Mouse (Mus musculus) liver, postnatal 0 days (tissue): ENCODE measurements around the gene Smarce1. TPM values are rescaled to one million over a fixed set of nuclear protein-coding genes. Genes with fewer than 3 reads are reported as not detected.

ENCODE experiments used
- ATAC-seq: fragments of 200-750 bp; cut with Nextera tagmentation; 2 replicates; pipeline ENCODE4 v1.8.0; 2017; ENCODE audit warnings: mild to moderate bottlenecking, moderate library complexity
- DNase-seq: peaks from one replicate; pipeline ENCODE4 v3.0.0-alpha.2; 2016
- H3K27ac ChIP-seq: fragments of 300-500 bp; sonication (generic); 2 replicates; pipeline ENCODE4 v1.5.1; 2014; ENCODE audit warnings: antibody characterized with exemption, moderate library complexity, mild to moderate bottlenecking, low read depth
- H3K27me3 ChIP-seq: fragments of 300-500 bp; sonication (generic); 2 replicates; pipeline ENCODE4 v1.6.1; 2014; ENCODE audit warnings: low read length, control low read depth, mixed read lengths; ENCODE audit not compliant: insufficient read depth
- H3K36me3 ChIP-seq: fragments of 300-500 bp; sonication (generic); replicated peaks from 2 replicates; pipeline ENCODE4 v1.6.1; 2014; ENCODE audit warnings: mild to moderate bottlenecking, control low read depth, low read length, moderate library complexity, mixed read lengths; ENCODE audit not compliant: insufficient read depth
- H3K4me1 ChIP-seq: fragments of 300-500 bp; sonication (generic); 2 replicates; pipeline ENCODE4 v1.6.1; 2014; ENCODE audit warnings: antibody characterized with exemption, mild to moderate bottlenecking, control low read depth; ENCODE audit not compliant: insufficient read depth
- H3K4me2 ChIP-seq: fragments of 300-500 bp; sonication (generic); 2 replicates; pipeline ENCODE4 v1.6.1; 2014; ENCODE audit warnings: low read depth, mild to moderate bottlenecking, low read length, moderate library complexity, mixed read lengths
- H3K4me3 ChIP-seq: fragments of 300-500 bp; sonication (generic); 2 replicates; pipeline ENCODE4 v1.5.1; 2014; ENCODE audit warnings: low read depth, low read length
- H3K9ac ChIP-seq: fragments of 300-500 bp; sonication (generic); replicated peaks from 2 replicates; pipeline ENCODE4 v1.6.1; 2014; ENCODE audit warnings: mild to moderate bottlenecking, moderate library complexity
- H3K9me3 ChIP-seq: fragments of 300-500 bp; sonication (generic); 2 replicates; pipeline ENCODE4 v1.6.1; 2016; ENCODE audit warnings: mild to moderate bottlenecking, control low read depth, low read length, mixed read lengths
- CTCF ChIP-seq: sonication (generic); IDR thresholded peaks from 2 replicates; pipeline ENCODE4 v1.5.1; 2016; ENCODE audit warnings: antibody characterized with exemption, low read depth
- EP300 ChIP-seq: IDR thresholded peaks from 2 replicates; pipeline ENCODE4 v1.6.1; 2016; ENCODE audit warnings: antibody characterized with exemption, low read depth, mild to moderate bottlenecking
- WGBS: fragments of 180-500 bp; shearing (Covaris S2); extraction: QIAGEN DNeasy Blood & Tissue Kit; methylation state at CpG from one replicate; pipeline ENCODE4 v1.1.7; 2014; ENCODE audit not compliant: insufficient replicate concordance; 5-methylcytosine and 5-hydroxymethylcytosine counted together
- polyA plus RNA-seq: library from polyadenylated mRNA; unstranded; fragments of >200 nt; fragmentation: Nextera tagmentation; extraction: Ambion mirVana; gene quantifications from 2 replicates; pipeline ENCODE4 v1.2.1, GENCODE M21; 2015

The Smarce1 gene
- polyA plus RNA-seq, 1 experiment from 2014 or later = 61.0 TPM

DNA sequence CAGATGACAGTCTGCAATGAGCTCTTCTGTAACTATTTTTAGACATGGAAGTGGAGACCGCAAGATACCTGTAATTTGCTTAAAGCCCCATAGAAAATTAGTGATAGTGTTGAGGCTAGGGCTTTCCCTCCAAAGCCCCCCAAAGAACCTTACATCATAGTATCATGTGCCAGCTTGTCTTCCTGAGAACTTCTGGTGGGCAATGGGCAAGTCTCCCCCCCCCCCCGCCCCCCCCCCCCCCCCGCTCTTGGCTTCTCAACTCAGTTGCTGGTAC lies 53.0 kb downstream of the Smarce1 start:
- TF ChIP-seq EP300 (no peak), CTCF (no peak)
- DNase-seq = no peak
- H3K4me2 ChIP-seq = no peak overlapping the region

GRCm38 (mm10) chr11:99177054-99177924 lies 53.5 kb downstream of the Smarce1 start:
- H3K36me3 ChIP-seq = no peaks in the 10 kb centered on the region
- 46% methylated on average over 5 of the region's 5 CpGs for WGBS
- 0 out of 2 replicates have a peak overlapping the region, but pooled peaks have one; percentile 34 for H3K27ac ChIP-seq
- no peaks in the 10 kb centered on the region for H3K27me3 ChIP-seq
- ATAC-seq (peak; percentile 77), DNase-seq (no peak)
- H3K4me2 ChIP-seq = no peak overlapping the region
- no peak overlapping the region for H3K9ac ChIP-seq
- no peaks in the 10 kb centered on the region for H3K9me3 ChIP-seq
- H3K4me1 ChIP-seq = peaks cover 10% of the 10 kb centered on the region; the same call in 1 of the 2 replicates
- TF ChIP-seq CTCF (no peak), EP300 (no peak)
- H3K4me3 ChIP-seq = no peak overlapping the region

More for the DNA sequence above, 53.0 kb downstream of the Smarce1 start:
- Histone ChIP-seq H3K27me3 (no peaks in the 10 kb centered on the region), H3K4me1 (peaks cover 10% of the 10 kb centered on the region; the same call in 1 of the 2 replicates), H3K4me3 (no peak overlapping the region), H3K27ac (no peak overlapping the region), H3K9me3 (no peaks in the 10 kb centered on the region), H3K36me3 (no peaks in the 10 kb centered on the region), H3K9ac (no peak overlapping the region)
- no peak for ATAC-seq
- 43% methylated on average over 2 of the region's 3 CpGs for WGBS

GRCm38 (mm10) chr11:99172002-99172401 lies 58.8 kb downstream of the Smarce1 start:
- Histone ChIP-seq H3K27ac (no peak overlapping the region), H3K4me2 (no peak overlapping the region), H3K9ac (no peak overlapping the region), H3K27me3 (no peaks in the 10 kb centered on the region), H3K4me1 (peaks cover 3% of the 10 kb centered on the region; the same call in 1 of the 2 replicates), H3K36me3 (no peaks in the 10 kb centered on the region), H3K9me3 (no peaks in the 10 kb centered on the region), H3K4me3 (no peak overlapping the region)
- TF ChIP-seq CTCF (0 out of 2 replicates have a peak, but pooled peaks have one; percentile 6), EP300 (no peak)
- ATAC-seq = no peak
- WGBS = 83% methylated on average over 4 of the region's 4 CpGs
- DNase-seq = no peak

- WGBS = 61% methylated on average over 2 of the region's 2 CpGs
- Histone ChIP-seq H3K9me3 (no peaks in the 10 kb centered on the region), H3K4me2 (no peak overlapping the region), H3K4me1 (no peaks in the 10 kb centered on the region), H3K4me3 (no peak overlapping the region), H3K36me3 (no peaks in the 10 kb centered on the region), H3K9ac (no peak overlapping the region), H3K27me3 (no peaks in the 10 kb centered on the region), H3K27ac (no peak overlapping the region)
- DNase-seq (no peak), ATAC-seq (no peak)
- no peak for TF ChIP-seq EP300
- TF ChIP-seq CTCF = no peak
Measured at GRCm38 (mm10) chr11:99171442-99171841, 59.4 kb downstream of the Smarce1 start.

- Histone ChIP-seq H3K9me3 (no peaks in the 10 kb centered on the region), H3K4me1 (no peaks in the 10 kb centered on the region), H3K9ac (no peak overlapping the region), H3K4me3 (no peak overlapping the region), H3K36me3 (no peaks in the 10 kb centered on the region), H3K4me2 (no peak overlapping the region), H3K27me3 (no peaks in the 10 kb centered on the region), H3K27ac (peak overlapping the region; percentile 34)
- DNase-seq (no peak), ATAC-seq (no peak)
- no peak for TF ChIP-seq CTCF
- no peak for TF ChIP-seq EP300
- 71% methylated on average over 12 of the region's 12 CpGs for WGBS
Measured at GRCm38 (mm10) chr11:99170547-99171267, 60.1 kb downstream of the Smarce1 start.

DNA sequence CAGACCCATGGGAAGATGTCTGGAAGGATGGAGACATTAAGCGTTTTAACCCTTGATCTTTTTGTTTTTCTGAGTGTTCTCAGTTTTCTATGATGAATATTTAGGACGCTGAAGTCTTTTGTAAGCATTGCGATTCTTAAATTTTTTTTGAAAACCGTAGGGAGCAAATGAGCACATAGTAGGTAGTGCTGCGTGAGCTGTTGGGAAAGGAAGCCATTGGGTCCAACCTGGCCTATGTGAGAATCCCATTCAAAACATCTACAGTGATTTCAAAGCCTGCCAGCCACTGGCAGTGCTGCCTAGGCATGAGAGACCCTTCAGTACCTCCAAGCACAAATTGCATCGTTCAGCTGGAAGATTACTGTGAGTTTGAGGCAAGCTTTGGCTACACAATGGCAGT lies 60.8 kb downstream of the Smarce1 start:
- Histone ChIP-seq H3K9me3 (no peaks in the 10 kb centered on the region), H3K27ac (0 out of 2 replicates have a peak overlapping the region, but pooled peaks have one; percentile 34), H3K4me2 (no peak overlapping the region), H3K9ac (no peak overlapping the region), H3K27me3 (no peaks in the 10 kb centered on the region), H3K4me3 (no peak overlapping the region), H3K36me3 (no peaks in the 10 kb centered on the region), H3K4me1 (no peaks in the 10 kb centered on the region)
- no peak for DNase-seq
- no peak for ATAC-seq
- 82% methylated on average over 6 of the region's 6 CpGs for WGBS
- TF ChIP-seq EP300 = no peak
- TF ChIP-seq CTCF = no peak
